In the genomic region with DNA sequence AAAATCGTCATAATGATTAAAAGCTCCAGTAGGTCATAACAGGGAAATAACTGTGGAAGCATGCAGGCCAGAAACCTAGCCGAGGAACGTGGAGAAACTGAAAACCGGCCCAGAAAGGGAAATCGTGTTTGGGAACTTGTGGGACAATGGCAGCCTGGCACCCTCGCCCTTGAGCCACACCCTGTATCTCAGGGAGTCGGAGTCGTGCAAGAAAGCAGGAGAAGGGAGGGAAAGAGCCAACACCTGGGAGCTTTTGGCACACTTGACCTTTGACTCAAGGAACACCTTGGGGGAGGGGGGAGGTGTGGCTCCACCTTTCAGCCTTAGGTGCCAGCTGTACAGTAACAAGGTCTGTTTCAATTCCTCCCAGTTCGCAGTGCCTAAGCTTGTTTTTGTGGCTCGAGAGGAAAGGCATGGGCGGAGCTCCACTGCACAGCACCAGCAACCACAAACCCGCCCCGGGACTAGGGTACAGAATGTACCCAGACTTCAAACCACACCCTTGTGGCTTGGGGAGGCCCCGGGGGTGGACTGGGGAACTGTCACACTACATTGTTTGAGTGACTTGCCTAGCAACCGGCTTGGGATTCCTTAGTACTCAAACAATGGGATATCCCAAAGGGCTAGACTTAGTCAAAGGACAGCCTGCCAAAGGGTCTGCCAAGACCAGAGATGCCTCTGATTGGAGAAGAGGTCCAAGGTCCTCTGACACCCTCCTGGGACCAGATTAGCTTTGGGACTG, we compare ENCODE assay signal across 9 mouse cellular contexts. TPM values are rescaled to one million over a fixed set of nuclear protein-coding genes. Genes with fewer than 3 reads are reported as not detected.
DNase-seq lines count a peak whose midpoint lies in the region; ATAC-seq lines count a peak whose summit lies in the region.
"Had no signal": no experiment of that assay in that cellular context is flagged by ENCODE, and none has a peak within 500 bp of the region (broad histone marks: within the 10 kb centered on the region; RNA-seq: fewer than 3 reads in every experiment).

No protein-coding gene starts in this region.

- H3K9me3 ChIP-seq in limb, embryonic 15.5 days, result no peaks in the 10 kb centered on the region
- H3K9me3 ChIP-seq in limb, embryonic 10.5 days (replicated peaks), result no peaks in the 10 kb centered on the region
- H3K9me3 ChIP-seq in megakaryocyte, embryonic 14.5 days, result no peaks in the 10 kb centered on the region
- H3K9me3 ChIP-seq: neural tube, embryonic 13.5 days had no signal

- H3K4me1 ChIP-seq in limb, embryonic 15.5 days, result peaks cover 7% of the 10 kb centered on the region; the same call in 1 of the 2 replicates
- no peaks in the 10 kb centered on the region for H3K4me1 ChIP-seq in limb, embryonic 10.5 days
- H3K4me1 ChIP-seq in megakaryocyte, embryonic 14.5 days, result peaks cover 74% of the 10 kb centered on the region
- H3K4me1 ChIP-seq: neural tube, embryonic 13.5 days had no signal

- no peak overlapping the region for H3K4me3 ChIP-seq in limb, embryonic 15.5 days
- no peak overlapping the region for H3K4me3 ChIP-seq in limb, embryonic 10.5 days
- peak overlapping the region; percentile 86 for H3K4me3 ChIP-seq in megakaryocyte, embryonic 14.5 days (replicated peaks)
- H3K4me3 ChIP-seq: neural tube, embryonic 13.5 days had no signal

- ATAC-seq in limb, embryonic 15.5 days (ENCODE audit: insufficient number of reproducible peaks, low FRiP score, low TSS enrichment, low read depth), result peak; percentile 78
- ATAC-seq in granulocyte monocyte progenitor cell, adult 5-6 weeks (replicated peaks; ENCODE audit: poor library complexity, severe bottlenecking), result peak; percentile 73

- no peak for DNase-seq in limb, embryonic 10.5 days (ENCODE audit: low spot score)
- DNase-seq in adipocyte (ENCODE audit: low spot score), result peak; percentile 72
- DNase-seq in kidney, adult 9 months, result peak; percentile 82
- peak; percentile 43 for DNase-seq in testis, postnatal 10 days (ENCODE audit: low spot score)
- DNase-seq in layer of hippocampus, adult 8-10 months (ENCODE audit: low spot score in 2 of 2), result no peak

- no peak overlapping the region for H3K27ac ChIP-seq in limb, embryonic 15.5 days
- no peak overlapping the region for H3K27ac ChIP-seq in limb, embryonic 10.5 days
- H3K27ac ChIP-seq: neural tube, embryonic 13.5 days had no signal

- 61% methylated on average over 15 of the region's 15 CpGs for WGBS in limb, embryonic 15.5 days
- WGBS in limb, embryonic 10.5 days, result 65% methylated on average over 15 of the region's 15 CpGs

- no peak overlapping the region for H3K4me2 ChIP-seq in limb, embryonic 15.5 days
- H3K4me2 ChIP-seq: neural tube, embryonic 13.5 days had no signal

- peaks cover 15% of the 10 kb centered on the region for H3K27me3 ChIP-seq in limb, embryonic 15.5 days
- peaks cover 88% of the 10 kb centered on the region for H3K27me3 ChIP-seq in limb, embryonic 10.5 days (ENCODE audit: low read depth, poor library complexity, severe bottlenecking)
- no peaks in the 10 kb centered on the region for H3K27me3 ChIP-seq in megakaryocyte, embryonic 14.5 days (replicated peaks)

- H3K36me3 ChIP-seq in limb, embryonic 15.5 days, result no peaks in the 10 kb centered on the region
- no peaks in the 10 kb centered on the region for H3K36me3 ChIP-seq in limb, embryonic 10.5 days
- H3K36me3 ChIP-seq in megakaryocyte, embryonic 14.5 days (replicated peaks; ENCODE audit: low read length), result no peaks in the 10 kb centered on the region
- H3K36me3 ChIP-seq: neural tube, embryonic 13.5 days had no signal

- no peak overlapping the region for H3K9ac ChIP-seq in limb, embryonic 15.5 days
- H3K9ac ChIP-seq: neural tube, embryonic 13.5 days had no signal

RNA-seq across cellular contexts. Expression of a gene that starts 49.3 kb away (rescaled TPM):
- polyA plus RNA-seq in limb, embryonic 15.5 days (2015; fragmentation: Nextera tagmentation; extraction: Ambion mirVana), result 37.7 and 44.1 TPM in 2 replicates
- 95.7 and 111 TPM in 2 replicates for polyA plus RNA-seq in limb, embryonic 10.5 days (2016; fragmentation: Nextera tagmentation; extraction: Ambion mirVana)
- 63.6 and 69.8 TPM in 2 replicates for total RNA-seq in granulocyte monocyte progenitor cell, adult 5-6 weeks (2014; fragmentation: Nextera tagmentation)
- total RNA-seq in granulocyte monocyte progenitor cell, adult 5-6 weeks (2017), result 56.4 and 78.2 TPM in 2 replicates
- 1.7 TPM in 1 of 2 replicates, not detected in the other for polyA plus RNA-seq in megakaryocyte, embryonic 14.5 days (2012; ENCODE audit: insufficient read depth, low replicate concordance)
- 10 to 100 TPM; 67.9 to 77.7 (median 73.4) TPM for total RNA-seq in layer of hippocampus, adult 8-10 months (2022)

Comparison
In these comparisons a context has a peak if more than half of its experiments do, and no peak if none do; other contexts are left out.
1. DNase-seq: peak in adipocyte (single experiment), kidney, adult 9 months (single experiment) and testis, postnatal 10 days (single experiment); none in limb, embryonic 10.5 days (single experiment) and layer of hippocampus, adult 8-10 months (0 of 2).
2. RNA of a gene that starts 49.3 kb away (polyA plus RNA-seq): 95.7 to 111 TPM in limb, embryonic 10.5 days and 37.7 to 44.1 TPM in limb, embryonic 15.5 days; 1.7 TPM in megakaryocyte, embryonic 14.5 days; every median in the first group is over 10 times any median in the second.